Mouse (Mus musculus): Measurements from ENCODE around the gene Gtpbp1.

Gtpbp1 gene

DNA sequence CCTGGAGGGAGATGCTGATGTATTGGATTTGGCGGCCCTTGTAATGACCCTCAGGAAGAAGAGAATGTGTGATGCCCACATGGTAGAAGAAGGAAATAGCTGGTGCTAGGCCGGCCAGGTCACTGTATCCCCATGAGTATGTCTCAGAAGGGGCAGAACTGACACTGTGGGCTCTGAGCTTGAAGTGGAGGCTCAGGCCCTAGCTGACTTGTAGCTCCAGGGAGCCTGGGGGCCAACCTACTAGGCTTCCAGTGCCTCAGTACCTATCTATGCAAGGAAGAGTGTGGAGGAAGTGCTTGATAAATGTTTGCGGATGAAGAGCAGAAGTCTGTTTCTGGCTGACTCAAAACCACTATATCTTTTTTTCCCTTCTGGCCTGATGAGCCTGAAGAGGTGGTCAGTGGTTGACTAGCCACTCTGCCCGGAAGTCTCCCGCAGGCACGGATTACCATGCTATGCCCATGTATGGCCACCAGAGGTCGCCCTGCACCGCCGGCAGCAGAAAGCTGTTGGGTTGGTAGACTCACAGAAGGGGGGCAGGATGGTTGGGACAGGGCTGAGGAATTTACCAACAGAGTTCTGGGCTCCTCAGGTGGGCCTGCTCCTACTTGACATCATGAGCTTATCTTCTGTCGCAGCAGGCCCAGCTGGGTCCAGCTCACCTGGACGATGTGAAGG, 62.2 kb downstream of the Gtpbp1 start:
- DNase-seq (ENCODE audit: low read depth in 1 of 2, low spot score in 2 of 2): peak; percentile 55 to 72

DNA sequence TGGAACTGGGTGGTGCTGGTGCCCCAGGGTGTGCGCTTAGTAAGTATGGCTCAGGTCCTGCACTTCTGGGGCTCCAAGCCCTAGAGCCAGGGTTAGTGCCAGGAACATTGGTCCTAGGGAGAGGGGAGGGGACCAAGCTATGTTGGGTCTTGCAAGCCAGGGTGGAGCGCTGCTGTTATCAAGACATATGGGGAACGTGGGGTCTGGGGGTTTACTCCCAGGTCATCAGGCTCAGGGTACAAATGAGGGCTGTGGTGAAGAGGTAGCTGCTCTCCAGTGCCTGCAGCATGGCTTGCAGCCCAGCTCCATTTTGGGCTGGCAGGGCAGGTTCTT, 62.7 kb downstream of the Gtpbp1 start:
- DNase-seq (ENCODE audit: low read depth in 1 of 2, low spot score in 2 of 2): no peak

GRCm38 (mm10) chr15:79753873-79754272, 63.2 kb downstream of the Gtpbp1 start:
- no peak for DNase-seq (ENCODE audit: low read depth in 1 of 2, low spot score in 2 of 2)

DNA sequence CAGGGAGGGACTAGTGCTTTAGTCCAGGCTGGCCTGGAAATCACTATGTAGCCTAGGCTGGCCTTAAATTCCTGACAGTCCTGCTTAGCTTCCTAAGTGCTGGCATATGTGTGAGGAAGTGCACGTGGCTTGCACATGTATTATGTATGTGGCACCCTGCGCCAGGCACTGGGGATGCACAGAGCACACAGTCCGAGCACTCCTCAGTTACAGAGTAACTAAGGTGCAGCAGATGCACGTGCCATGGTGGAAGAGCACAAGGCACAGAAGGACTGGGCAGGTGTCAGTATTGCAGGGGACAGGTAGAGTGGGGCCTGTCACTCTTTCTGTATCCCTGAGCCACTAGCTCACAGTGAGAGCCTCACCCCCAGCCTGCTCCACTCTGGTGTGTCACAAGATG, 64.5 kb downstream of the Gtpbp1 start:
- no peak for DNase-seq (ENCODE audit: low read depth in 1 of 2, low spot score in 2 of 2)

DNA sequence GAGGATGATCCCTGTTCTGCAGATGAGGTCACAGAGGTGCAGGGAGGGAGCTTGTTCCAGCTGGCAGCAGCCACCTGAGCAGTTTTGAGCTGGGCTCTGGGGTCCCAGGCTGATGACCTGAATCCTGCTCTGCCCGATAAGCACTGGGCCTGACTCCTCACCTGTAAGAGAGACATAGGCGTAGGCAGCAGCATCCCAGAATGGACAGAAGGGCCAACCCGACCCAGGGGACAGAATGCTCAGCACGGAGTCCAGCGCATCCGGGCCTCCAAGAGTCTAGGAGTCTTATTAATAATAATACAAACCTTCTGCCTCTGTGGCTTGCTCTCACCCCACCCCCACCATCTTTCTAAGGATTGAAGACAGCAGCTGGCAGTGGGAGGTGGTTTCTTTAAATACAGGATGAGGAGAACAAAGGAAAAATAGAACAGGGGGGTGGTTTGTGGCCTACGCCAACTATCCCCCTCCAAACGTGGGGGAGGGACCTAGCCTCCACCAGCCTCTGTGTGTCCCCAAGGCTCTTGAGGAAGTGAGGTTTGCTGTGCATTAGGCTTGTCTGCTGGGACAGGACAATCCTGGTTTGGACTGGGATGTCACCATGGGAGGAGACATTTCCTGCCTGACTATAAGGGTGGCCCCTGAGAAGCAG, 65.5 kb downstream of the Gtpbp1 start:
- no peak for DNase-seq (ENCODE audit: low read depth in 1 of 2, low spot score in 2 of 2)

DNA sequence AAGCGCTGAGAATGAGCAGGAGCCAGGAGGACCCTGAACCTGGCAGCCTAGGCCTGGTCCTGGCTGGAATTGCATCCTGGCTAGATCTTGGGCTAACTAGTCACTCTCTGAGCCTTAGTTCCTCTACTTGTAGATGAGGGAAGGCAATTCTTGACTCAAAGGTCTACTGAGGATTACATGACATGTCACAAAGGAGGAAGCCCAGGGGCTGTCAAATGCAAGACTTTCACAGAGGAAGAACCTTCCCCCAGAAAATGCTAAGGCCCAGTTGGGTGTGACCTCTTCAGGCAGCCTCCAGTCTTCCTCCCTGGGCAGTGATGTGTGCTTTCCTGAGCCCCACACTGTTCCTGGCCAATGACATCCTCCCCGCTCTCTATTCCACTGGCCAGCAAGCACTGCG, 66.5 kb downstream of the Gtpbp1 start:
- no peak for DNase-seq (ENCODE audit: low read depth in 1 of 2, low spot score in 2 of 2)

GRCm38 (mm10) chr15:79760956-79761355, 70.3 kb downstream of the Gtpbp1 start:
- no peak for DNase-seq (ENCODE audit: low read depth in 1 of 2, low spot score in 2 of 2)

- DNase-seq (ENCODE audit: low read depth in 1 of 2, low spot score in 2 of 2): no peak
These were observed 72.4 kb downstream of the Gtpbp1 start for GRCm38 (mm10) chr15:79763001-79763400.

GRCm38 (mm10) chr15:79763601-79764246, 73.1 kb downstream of the Gtpbp1 start:
- no peak for DNase-seq (ENCODE audit: low read depth in 1 of 2, low spot score in 2 of 2)

- no peak for DNase-seq (ENCODE audit: low read depth in 1 of 2, low spot score in 2 of 2)
These were observed 74.1 kb downstream of the Gtpbp1 start for GRCm38 (mm10) chr15:79764539-79765267.

GRCm38 (mm10) chr15:79765361-79765760, 74.7 kb downstream of the Gtpbp1 start:
- DNase-seq (ENCODE audit: low read depth in 1 of 2, low spot score in 2 of 2): no peak

DNA sequence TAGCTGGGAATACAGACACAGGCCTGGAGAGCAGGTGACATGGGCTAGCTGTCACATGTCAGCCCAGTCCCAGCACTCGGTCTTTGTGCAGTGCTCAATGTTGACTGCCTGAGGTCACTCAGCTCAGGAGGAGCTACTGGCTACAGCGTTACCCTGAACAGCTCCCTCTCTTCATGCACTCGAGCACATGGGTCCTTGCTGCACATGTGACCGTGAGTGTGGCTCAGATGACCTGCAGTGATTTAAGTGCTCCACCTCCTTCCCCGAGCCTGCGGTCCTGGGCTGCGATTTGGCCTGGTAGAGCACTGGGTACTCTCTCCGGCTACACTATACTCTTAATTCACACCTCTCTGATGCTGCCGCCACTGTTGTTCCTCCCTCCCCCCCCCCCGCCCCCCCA, 75.5 kb downstream of the Gtpbp1 start:
- no peak for DNase-seq (ENCODE audit: low read depth in 1 of 2, low spot score in 2 of 2)

GRCm38 (mm10) chr15:79766586-79767071, 76.0 kb downstream of the Gtpbp1 start:
- no peak for DNase-seq (ENCODE audit: low read depth in 1 of 2, low spot score in 2 of 2)

DNA sequence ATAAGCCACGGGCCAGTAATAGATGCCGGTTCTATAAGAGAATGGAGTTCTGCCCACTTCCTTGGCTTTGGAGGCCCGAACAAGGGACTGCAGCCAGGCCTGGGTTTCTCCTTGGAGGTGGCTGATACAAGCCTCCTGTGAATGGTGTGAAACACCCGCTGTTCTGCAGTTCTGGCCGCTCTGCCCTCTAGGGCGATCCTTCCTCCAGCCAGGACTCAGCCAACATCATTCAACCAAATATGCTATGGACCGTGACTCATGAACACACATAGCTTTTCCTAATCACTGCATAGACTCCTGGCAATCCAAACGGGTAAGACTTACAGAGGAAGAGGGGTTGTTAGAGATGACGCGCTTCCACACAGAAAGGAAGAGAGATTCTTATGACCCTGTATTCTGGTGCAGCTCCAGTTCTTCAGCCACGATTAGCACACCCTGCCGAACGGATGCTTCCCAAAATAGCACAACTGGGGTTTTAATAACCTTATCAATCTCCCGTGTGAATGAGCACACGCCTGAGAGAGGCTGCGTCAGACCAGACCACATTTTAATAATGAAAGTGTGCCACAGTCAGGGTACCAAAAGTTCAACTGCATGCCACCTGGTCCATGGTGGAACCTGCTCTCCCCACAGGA, 76.8 kb downstream of the Gtpbp1 start:
- no peak for DNase-seq (ENCODE audit: low read depth in 1 of 2, low spot score in 2 of 2)

GRCm38 (mm10) chr15:79768302-79768701, 77.7 kb downstream of the Gtpbp1 start:
- DNase-seq (ENCODE audit: low read depth in 1 of 2, low spot score in 2 of 2): no peak

- no peak for DNase-seq (ENCODE audit: low read depth in 1 of 2, low spot score in 2 of 2)
These were observed 80.1 kb downstream of the Gtpbp1 start for GRCm38 (mm10) chr15:79770629-79771240.

Data from monocyte, adult 2 months (primary cell).